Mouse (Mus musculus) common myeloid progenitor, adult 5-6 weeks (primary cell): ENCODE measurements around the gene Gm6356. TPM values are rescaled to one million over a fixed set of nuclear protein-coding genes. Genes with fewer than 3 reads are reported as not detected.
"Not testable (repeated sequence)": the region's sequence is repeated elsewhere in the genome, so short reads cannot be mapped to it uniquely, and the experiment has no call there.

ENCODE experiments used
- ATAC-seq: replicated peaks from 2 replicates; pipeline ENCODE4 v1.8.0; 2016; ENCODE audit warnings: low read depth, mild to moderate bottlenecking, moderate TSS enrichment, inconsistent platforms; ENCODE audit not compliant: poor library complexity, severe bottlenecking
- total RNA-seq: library from RNA; stranded (forward); fragments of 200-1000, 187-1606 nt; gene quantifications from 2 replicates; pipeline ENCODE4 v1.2.3, GENCODE M21; 2017

Gene Gm6356
- not detected in 2 replicates for total RNA-seq

GRCm38 (mm10) chr14:6973718-6974117 is at the start of gene Gm6356:
Gm6356 (minus strand) TSS chr14:6973818.
- ATAC-seq = not testable (repeated sequence)

Other genes starting within 250 kb of the Gm6356 start
- gene Gm3636, start 231.5 kb downstream of the Gm6356 start, total RNA-seq = 0.27 and 1.2 TPM in 2 replicates
- not detected in 2 replicates for gene Gm8362, start 199.4 kb downstream of the Gm6356 start, total RNA-seq
- gene Gm3642, start 133.5 kb downstream of the Gm6356 start, total RNA-seq = not detected in 2 replicates
- gene Gm3667, start 83.9 kb downstream of the Gm6356 start, total RNA-seq = not detected in 2 replicates
- gene Gm10406, start 53.6 kb upstream of the Gm6356 start, total RNA-seq = not detected in 2 replicates
- gene Gm3685, start 71.2 kb upstream of the Gm6356 start, total RNA-seq = not detected in 2 replicates
- gene Gm3696, start 126.8 kb upstream of the Gm6356 start, total RNA-seq = 0.78 TPM in 1 of 2 replicates, not detected in the other
- not detected in 2 replicates for gene Gm6676, start 151.6 kb upstream of the Gm6356 start, total RNA-seq
- 0.82 and 0.87 TPM in 2 replicates for gene Gm3512, start 200.7 kb upstream of the Gm6356 start, total RNA-seq
- not detected in 2 replicates for gene Gm16434, start 220.7 kb upstream of the Gm6356 start, total RNA-seq